Mouse (Mus musculus): Measurements from ENCODE around the gene Nol3. TPM values are rescaled to one million over a fixed set of nuclear protein-coding genes. Genes with fewer than 3 reads are reported as not detected.

Gene Nol3
- total and polyA plus RNA-seq, 2 experiments from 2014 or later: 2.0 to 6.5 TPM

DNA sequence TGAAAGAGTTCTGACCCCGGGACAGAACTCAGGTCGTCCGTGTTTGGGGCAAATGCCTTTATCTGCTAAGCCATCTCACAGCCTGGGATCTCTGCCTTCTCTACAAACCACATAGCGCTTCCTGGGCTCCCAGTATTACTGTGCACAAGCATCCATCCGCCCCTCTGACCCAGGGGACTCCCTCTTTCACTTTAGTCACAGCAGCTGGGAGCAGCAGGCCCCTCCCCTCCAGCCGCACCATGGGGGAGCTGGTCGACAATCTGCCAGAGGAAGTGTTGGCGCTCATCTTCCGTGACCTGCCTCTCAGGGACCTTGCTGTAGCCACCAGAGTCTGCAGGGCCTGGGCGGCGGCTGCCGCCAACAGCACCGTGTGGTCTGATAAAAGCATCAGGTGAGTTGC lies 9.2 kb upstream of the Nol3 start:
- H3K36me3 ChIP-seq (ENCODE audit: insufficient read depth, low read length): no peaks in the 10 kb centered on the region
- TF ChIP-seq CTCF (IDR thresholded peaks at IDR 0.05): no peak
- H3K27me3 ChIP-seq (ENCODE audit: insufficient read depth, low read length): peaks cover 57% of the 10 kb centered on the region
- no peak for DNase-seq (ENCODE audit: low spot score)
- 12% methylated on average over 13 of the region's 13 CpGs for WGBS
- H3K4me2 ChIP-seq (ENCODE audit: low read depth, low read length, poor library complexity, severe bottlenecking): no peak overlapping the region
- no peak overlapping the region for H3K27ac ChIP-seq (ENCODE audit: low read depth, low read length)
- no peak for ATAC-seq (ENCODE audit: low FRiP score)
- H3K4me1 ChIP-seq (ENCODE audit: insufficient read depth, low read length): 0 out of 2 replicates have a peak, but pooled peaks cover 6% of the 10 kb centered on the region
- H3K9ac ChIP-seq (replicated peaks; ENCODE audit: low read length, poor library complexity, severe bottlenecking): no peak overlapping the region
- H3K9me3 ChIP-seq (ENCODE audit: low read length): no peaks in the 10 kb centered on the region
- H3K4me3 ChIP-seq (ENCODE audit: low read depth, low read length): no peak overlapping the region

GRCm38 (mm10) chr8:105268342-105269074 lies 7.4 kb upstream of the Nol3 start:
- no peaks in the 10 kb centered on the region for H3K9me3 ChIP-seq (ENCODE audit: low read length)
- H3K4me1 ChIP-seq (ENCODE audit: insufficient read depth, low read length): 0 out of 2 replicates have a peak, but pooled peaks cover 6% of the 10 kb centered on the region
- no peak for TF ChIP-seq CTCF (IDR thresholded peaks at IDR 0.05)
- WGBS: under 1% methylated on average over 65 of the region's 65 CpGs
- DNase-seq (ENCODE audit: low spot score) (peak; percentile 97), ATAC-seq (ENCODE audit: low FRiP score) (peak; percentile 89)
- peak overlapping the region; percentile 50 for H3K4me3 ChIP-seq (ENCODE audit: low read depth, low read length)
- peak overlapping the region; percentile 65 for H3K4me2 ChIP-seq (ENCODE audit: low read depth, low read length, poor library complexity, severe bottlenecking)
- H3K9ac ChIP-seq (replicated peaks; ENCODE audit: low read length, poor library complexity, severe bottlenecking): peak overlapping the region; percentile 44
- H3K27ac ChIP-seq (ENCODE audit: low read depth, low read length): 0 out of 2 replicates have a peak overlapping the region, but pooled peaks have one; percentile 32
- H3K27me3 ChIP-seq (ENCODE audit: insufficient read depth, low read length): peaks cover 69% of the 10 kb centered on the region
- H3K36me3 ChIP-seq (ENCODE audit: insufficient read depth, low read length): no peaks in the 10 kb centered on the region

DNA sequence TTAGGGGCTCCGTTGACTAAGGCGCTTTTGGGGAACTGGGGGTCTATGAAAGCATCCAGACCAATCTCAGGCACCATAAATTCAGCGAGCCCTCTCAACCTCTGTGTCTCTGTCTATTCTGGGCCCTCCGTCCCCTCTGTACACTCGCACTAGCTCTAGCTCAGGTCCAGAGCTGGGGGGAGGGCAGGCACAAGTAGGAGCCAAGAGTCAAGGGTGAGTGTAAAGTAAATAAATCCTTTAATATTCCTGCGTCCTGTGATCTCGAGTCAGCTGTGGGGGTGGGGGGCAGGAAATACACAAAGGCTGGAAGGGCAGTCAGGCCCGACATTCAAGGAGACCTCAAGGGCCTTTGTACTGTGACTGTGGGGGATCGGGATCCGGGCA lies 6.9 kb upstream of the Nol3 start:
- H3K9me3 ChIP-seq (ENCODE audit: low read length): no peaks in the 10 kb centered on the region
- TF ChIP-seq CTCF (IDR thresholded peaks at IDR 0.05): no peak
- DNase-seq (ENCODE audit: low spot score) (no peak), ATAC-seq (ENCODE audit: low FRiP score) (peak; percentile 9; the same call in 1 of the 2 replicates)
- H3K4me2 ChIP-seq (ENCODE audit: low read depth, low read length, poor library complexity, severe bottlenecking): peak overlapping the region; percentile 65
- peak overlapping the region; percentile 44; the same call in 1 of the 2 replicates for H3K9ac ChIP-seq (replicated peaks; ENCODE audit: low read length, poor library complexity, severe bottlenecking)
- H3K4me1 ChIP-seq (ENCODE audit: insufficient read depth, low read length): 0 out of 2 replicates have a peak, but pooled peaks cover 6% of the 10 kb centered on the region
- peaks cover 69% of the 10 kb centered on the region for H3K27me3 ChIP-seq (ENCODE audit: insufficient read depth, low read length)
- no peak overlapping the region for H3K27ac ChIP-seq (ENCODE audit: low read depth, low read length)
- peak overlapping the region; percentile 50 for H3K4me3 ChIP-seq (ENCODE audit: low read depth, low read length)
- WGBS: 0% methylated on average over 10 of the region's 10 CpGs
- no peaks in the 10 kb centered on the region for H3K36me3 ChIP-seq (ENCODE audit: insufficient read depth, low read length)

DNA sequence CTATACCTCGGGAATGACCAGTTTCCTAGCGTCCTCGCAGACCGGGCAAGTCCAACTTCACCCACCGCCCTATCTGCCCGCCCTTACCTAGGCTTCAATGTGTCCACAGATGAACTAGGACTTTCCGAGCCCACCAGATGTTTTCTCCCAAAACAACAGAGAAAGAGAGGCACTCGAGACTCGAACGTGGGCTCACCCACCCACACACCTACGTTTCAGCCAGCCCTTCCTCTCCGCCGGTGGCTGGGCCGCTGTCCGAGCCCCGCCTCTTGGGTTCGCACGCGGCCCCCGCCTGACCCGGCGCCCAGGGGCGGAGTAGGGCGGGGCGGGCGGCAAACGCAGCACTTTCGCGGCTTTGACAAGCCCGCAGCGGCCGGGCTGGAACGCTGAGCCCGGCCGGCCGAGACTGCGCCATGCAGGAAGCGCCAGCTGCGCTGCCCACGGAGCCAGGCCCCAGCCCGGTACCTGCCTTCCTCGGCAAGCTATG lies 6.4 kb upstream of the Nol3 start, which contains the start of gene Hsf4:
TSS of gene Hsf4 (plus strand) at position 341 of the 487 bp plus-strand sequence.
- Histone ChIP-seq H3K9me3 (ENCODE audit: low read length) (no peaks in the 10 kb centered on the region), H3K27ac (ENCODE audit: low read depth, low read length) (0 out of 2 replicates have a peak within 1 kb of the TSS, but pooled peaks have one; percentile 32), H3K9ac (replicated peaks; ENCODE audit: low read length, poor library complexity, severe bottlenecking) (peak within 1 kb of the TSS; percentile 44; the same call in 1 of the 2 replicates), H3K4me2 (ENCODE audit: low read depth, low read length, poor library complexity, severe bottlenecking) (peak within 1 kb of the TSS; percentile 65), H3K36me3 (ENCODE audit: insufficient read depth, low read length) (no peaks in the 10 kb centered on the region), H3K4me1 (ENCODE audit: insufficient read depth, low read length) (0 out of 2 replicates have a peak, but pooled peaks cover 6% of the 10 kb centered on the region), H3K4me3 (ENCODE audit: low read depth, low read length) (peak within 1 kb of the TSS; percentile 50), H3K27me3 (ENCODE audit: insufficient read depth, low read length) (peaks cover 70% of the 10 kb centered on the region)
- ATAC-seq (ENCODE audit: low FRiP score): no peak
- no peak for TF ChIP-seq CTCF (IDR thresholded peaks at IDR 0.05)
- DNase-seq (ENCODE audit: low spot score): no peak
- WGBS: under 1% methylated on average over 42 of the region's 42 CpGs

GRCm38 (mm10) chr8:105270101-105270915 lies 5.6 kb upstream of the Nol3 start:
- peak overlapping the region; percentile 50; the same call in 1 of the 2 replicates for H3K4me3 ChIP-seq (ENCODE audit: low read depth, low read length)
- H3K4me1 ChIP-seq (ENCODE audit: insufficient read depth, low read length): 0 out of 2 replicates have a peak, but pooled peaks cover 6% of the 10 kb centered on the region
- H3K9me3 ChIP-seq (ENCODE audit: low read length): no peaks in the 10 kb centered on the region
- 3% methylated on average over 39 of the region's 39 CpGs for WGBS
- H3K27ac ChIP-seq (ENCODE audit: low read depth, low read length): no peak overlapping the region
- H3K4me2 ChIP-seq (ENCODE audit: low read depth, low read length, poor library complexity, severe bottlenecking): peak overlapping the region; percentile 65
- DNase-seq (ENCODE audit: low spot score) (no peak), ATAC-seq (ENCODE audit: low FRiP score) (no peak)
- H3K9ac ChIP-seq (replicated peaks; ENCODE audit: low read length, poor library complexity, severe bottlenecking): no peak overlapping the region
- H3K27me3 ChIP-seq (ENCODE audit: insufficient read depth, low read length): peaks cover 69% of the 10 kb centered on the region
- H3K36me3 ChIP-seq (ENCODE audit: insufficient read depth, low read length): no peaks in the 10 kb centered on the region
- TF ChIP-seq CTCF (IDR thresholded peaks at IDR 0.05): no peak
